Mouse (Mus musculus) liver, adult 2 months (tissue): ENCODE data around the gene Foxl1. TPM values are rescaled to one million over a fixed set of nuclear protein-coding genes. Genes with fewer than 3 reads are reported as not detected.

ENCODE experiments used
- DNase-seq: peaks from one replicate; pipeline ENCODE4 v3.0.0-alpha.2; 2011; ENCODE audit warnings: low read depth, low spot score; ENCODE audit errors: extremely low read depth
- H3K27ac ChIP-seq: fragments of 200-500 bp; replicated peaks from 2 replicates; pipeline ENCODE4 v1.5.1; 2012; ENCODE audit warnings: low read depth, mild to moderate bottlenecking, control low read depth, inconsistent platforms, low read length; ENCODE audit not compliant: insufficient read depth
- H3K27me3 ChIP-seq: fragments of 200-500 bp; 2 replicates; pipeline ENCODE4 v1.6.1; 2012; ENCODE audit warnings: mild to moderate bottlenecking, moderate library complexity, low read length, inconsistent platforms; ENCODE audit not compliant: control insufficient read depth, insufficient read depth
- H3K36me3 ChIP-seq: fragments of 200-500 bp; 2 replicates; pipeline ENCODE4 v1.6.1; 2012; ENCODE audit warnings: low read length, inconsistent platforms; ENCODE audit not compliant: control insufficient read depth, insufficient read depth
- H3K4me1 ChIP-seq: fragments of 200-500 bp; 2 replicates; pipeline ENCODE4 v1.6.1; 2011; ENCODE audit warnings: low read length; ENCODE audit not compliant: control insufficient read depth, insufficient read depth
- H3K4me3 ChIP-seq: fragments of 200-500 bp; 2 replicates; pipeline ENCODE4 v1.5.1; 2011; ENCODE audit warnings: low read depth, mild to moderate bottlenecking, control low read depth, low read length, moderate library complexity; ENCODE audit not compliant: insufficient read depth
- H3K79me2 ChIP-seq: fragments of 200-500 bp; 2 replicates; pipeline ENCODE4 v1.6.1; 2012; ENCODE audit warnings: inconsistent platforms, mild to moderate bottlenecking, low read length, moderate library complexity; ENCODE audit not compliant: control insufficient read depth, insufficient read depth
- H3K9ac ChIP-seq: fragments of 200-500 bp; 2 replicates; pipeline ENCODE4 v1.6.1; 2012; ENCODE audit warnings: low read depth, mild to moderate bottlenecking, control low read depth, inconsistent platforms, low read length
- CTCF ChIP-seq: fragments of 200-500 bp; IDR thresholded peaks from 2 replicates; pipeline ENCODE4 v1.5.1; 2011; ENCODE audit warnings: low read depth, low read length, control low read depth
- POLR2A ChIP-seq: fragments of 200-500 bp; IDR thresholded peaks from 2 replicates; pipeline ENCODE4 v1.6.1; 2011; ENCODE audit warnings: low read length, control low read depth; ENCODE audit not compliant: insufficient read depth; ENCODE audit errors: extremely low read depth
- whole genome bisulfite sequencing: fragments of 180-500 bp; shearing (Covaris S2); methylation state at CpG from one replicate; pipeline ENCODE4 v1.1.7; 2018; 5-methylcytosine and 5-hydroxymethylcytosine counted together
- polyA plus RNA-seq: library from polyadenylated mRNA; depleted of rRNA; stranded (reverse); fragments of >200 nt; gene quantifications from 2 replicates; pipeline ENCODE4 v1.2.3, GENCODE M21; 2012; rRNA removed
- total RNA-seq: library from RNA; depleted of rRNA; stranded (reverse); fragments of >200 nt; gene quantifications from 2 replicates; pipeline ENCODE4 v1.2.3, GENCODE M21; 2014; rRNA removed

Foxl1 gene
- total RNA-seq, result not detected in 2 replicates
- polyA plus RNA-seq, result not detected in 2 replicates

GRCm38 (mm10) chr8:121127756-121128375, at the start of gene Foxl1:
Gene Foxl1, plus strand, starts transcription at chr8:121127940.
- Histone ChIP-seq H3K4me3 (no peak within 1 kb of the TSS), H3K27me3 (peaks cover 26% of the 10 kb centered on the region), H3K4me1 (no peaks in the 10 kb centered on the region), H3K27ac (no peak within 1 kb of the TSS), H3K79me2 (no peaks in the 10 kb centered on the region), H3K9ac (no peak within 1 kb of the TSS), H3K36me3 (no peaks in the 10 kb centered on the region)
- 4% methylated on average over 43 of the region's 43 CpGs for WGBS
- no peak for TF ChIP-seq CTCF
- TF ChIP-seq POLR2A, result no peak
- no peak for DNase-seq

- Histone ChIP-seq H3K27ac (no peak overlapping the region), H3K79me2 (no peaks in the 10 kb centered on the region), H3K4me1 (no peaks in the 10 kb centered on the region), H3K36me3 (no peaks in the 10 kb centered on the region), H3K27me3 (peaks cover 21% of the 10 kb centered on the region), H3K9ac (no peak overlapping the region), H3K4me3 (no peak overlapping the region)
- WGBS, result 11% methylated on average over 14 of the region's 14 CpGs
- no peak for DNase-seq
- TF ChIP-seq POLR2A (no peak), CTCF (no peak)
Observed at GRCm38 (mm10) chr8:121078721-121079120, 49.0 kb upstream of the Foxl1 start.

GRCm38 (mm10) chr8:121079201-121079600, 48.5 kb upstream of the Foxl1 start:
- WGBS, result 6% methylated on average over 7 of the region's 7 CpGs
- Histone ChIP-seq H3K4me1 (no peaks in the 10 kb centered on the region), H3K9ac (no peak overlapping the region), H3K79me2 (no peaks in the 10 kb centered on the region), H3K36me3 (no peaks in the 10 kb centered on the region), H3K4me3 (no peak overlapping the region), H3K27ac (no peak overlapping the region), H3K27me3 (peaks cover 21% of the 10 kb centered on the region)
- TF ChIP-seq POLR2A (no peak), CTCF (no peak)
- no peak for DNase-seq

DNA sequence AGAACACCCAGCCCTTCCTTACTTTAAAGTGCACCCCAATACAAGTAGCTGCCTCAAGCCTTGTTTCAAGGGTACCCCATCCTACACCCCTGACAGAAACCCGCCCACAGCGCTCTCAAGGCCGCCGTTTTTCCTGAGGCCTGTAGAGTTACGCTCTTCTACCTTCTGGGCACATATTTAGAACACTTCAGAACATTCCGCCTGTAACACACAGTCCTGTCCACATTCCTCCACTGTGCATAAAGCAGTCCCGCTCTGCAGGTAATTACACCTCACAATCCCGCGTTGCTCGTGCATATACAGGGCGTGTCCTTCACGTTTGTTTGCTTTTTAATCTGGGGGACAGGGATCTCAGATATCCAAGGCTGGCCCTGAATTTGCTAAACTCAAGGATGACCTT, 47.8 kb upstream of the Foxl1 start:
- Histone ChIP-seq H3K27me3 (peaks cover 22% of the 10 kb centered on the region), H3K9ac (no peak overlapping the region), H3K27ac (no peak overlapping the region), H3K4me3 (no peak overlapping the region), H3K36me3 (no peaks in the 10 kb centered on the region), H3K4me1 (no peaks in the 10 kb centered on the region), H3K79me2 (no peaks in the 10 kb centered on the region)
- no peak for DNase-seq
- 16% methylated on average over 12 of the region's 12 CpGs for WGBS
- TF ChIP-seq CTCF, result no peak
- no peak for TF ChIP-seq POLR2A

DNA sequence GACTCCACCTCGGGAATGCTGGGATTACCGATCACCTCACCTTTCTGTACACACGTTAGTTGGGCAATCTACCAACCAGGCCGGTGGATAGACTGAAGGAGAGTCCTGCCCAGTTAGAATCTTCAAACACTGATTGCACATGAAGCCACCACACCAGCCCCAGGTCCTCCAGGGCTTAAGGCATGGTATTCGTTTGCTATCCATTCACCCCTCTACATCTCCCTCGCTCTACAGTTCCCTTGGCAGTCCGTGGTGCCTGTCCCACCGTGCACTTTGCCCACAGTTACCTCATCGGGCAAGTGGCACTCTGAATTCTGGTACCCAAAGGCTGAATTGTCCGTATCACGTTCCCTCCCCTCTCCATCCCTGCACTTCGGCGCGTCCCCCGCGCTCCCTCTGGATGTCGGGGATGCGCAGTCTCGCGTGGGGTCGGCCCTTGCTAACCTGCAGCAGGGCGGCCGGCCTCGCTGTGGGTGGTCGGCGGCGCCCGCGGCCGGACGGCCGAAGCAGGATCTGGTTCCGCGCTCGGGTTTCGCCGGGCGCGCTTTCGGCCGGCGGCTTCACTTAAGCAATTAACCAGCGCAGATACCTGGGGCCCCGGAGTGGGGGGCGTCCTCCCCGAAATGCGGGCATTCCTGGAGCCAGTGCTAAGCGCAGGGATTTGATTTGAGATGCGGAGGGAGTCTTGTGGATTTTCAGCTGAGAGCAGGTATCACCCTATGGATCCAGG, 47.2 kb upstream of the Foxl1 start:
- peaks cover 25% of the 10 kb centered on the region for H3K27me3 ChIP-seq
- no peaks in the 10 kb centered on the region for H3K79me2 ChIP-seq
- no peaks in the 10 kb centered on the region for H3K36me3 ChIP-seq
- no peak for DNase-seq
- TF ChIP-seq POLR2A (no peak), CTCF (no peak)
- H3K4me3 ChIP-seq, result peak overlapping the region; percentile 30; the same call in 1 of the 2 replicates
- H3K9ac ChIP-seq, result peak overlapping the region; percentile 38; the same call in 1 of the 2 replicates
- WGBS, result 4% methylated on average over 49 of the region's 49 CpGs
- no peak overlapping the region for H3K27ac ChIP-seq
- H3K4me1 ChIP-seq, result no peaks in the 10 kb centered on the region

- H3K36me3 ChIP-seq, result no peaks in the 10 kb centered on the region
- H3K4me1 ChIP-seq, result no peaks in the 10 kb centered on the region
- peak overlapping the region; percentile 10; the same call in 1 of the 2 replicates for H3K27ac ChIP-seq
- peak overlapping the region; percentile 35 for H3K9ac ChIP-seq
- peaks cover 20% of the 10 kb centered on the region for H3K27me3 ChIP-seq
- TF ChIP-seq CTCF (no peak), POLR2A (no peak)
- no peak for DNase-seq
- WGBS, result 12% methylated on average over 7 of the region's 7 CpGs
- H3K79me2 ChIP-seq, result no peaks in the 10 kb centered on the region
- no peak overlapping the region; the same call in 1 of the 2 replicates for H3K4me3 ChIP-seq
Observed at GRCm38 (mm10) chr8:121081398-121081797, 46.3 kb upstream of the Foxl1 start.
